Mouse (Mus musculus) forebrain, embryonic 11.5 days (tissue): ENCODE measurements around the gene Tmc3. TPM values are rescaled to one million over a fixed set of nuclear protein-coding genes. Genes with fewer than 3 reads are reported as not detected.

Experiments
- ATAC-seq: fragments of 200-750 bp; cut with Nextera tagmentation; replicated peaks from 2 replicates; pipeline ENCODE4 v1.8.0; 2017; ENCODE audit warnings: moderate TSS enrichment; ENCODE audit not compliant: low FRiP score
- DNase-seq: peaks from one replicate; pipeline ENCODE4 v3.0.0-alpha.2; 2017; ENCODE audit warnings: low spot score
- H3K27ac ChIP-seq: fragments of 300-500 bp; sonication (generic); 2 replicates; pipeline ENCODE4 v1.5.1; 2014; ENCODE audit warnings: low read depth, low read length
- H3K27me3 ChIP-seq: fragments of 300-500 bp; sonication (generic); 2 replicates; pipeline ENCODE4 v1.6.1; 2014; ENCODE audit warnings: mild to moderate bottlenecking, low read length, mixed read lengths; ENCODE audit not compliant: control insufficient read depth, insufficient read depth
- H3K36me3 ChIP-seq: fragments of 300-500 bp; sonication (generic); 2 replicates; pipeline ENCODE4 v1.6.1; 2014; ENCODE audit warnings: mild to moderate bottlenecking, low read length, moderate library complexity, mixed read lengths; ENCODE audit not compliant: control insufficient read depth, insufficient read depth
- H3K4me1 ChIP-seq: fragments of 300-500 bp; sonication (generic); replicated peaks from 2 replicates; pipeline ENCODE4 v1.6.1; 2014; ENCODE audit warnings: low read length, mixed read lengths; ENCODE audit not compliant: control insufficient read depth, insufficient read depth
- H3K4me2 ChIP-seq: fragments of 300-500 bp; sonication (generic); 2 replicates; pipeline ENCODE4 v1.6.1; 2014; ENCODE audit warnings: low read depth, mild to moderate bottlenecking, low read length, moderate library complexity, mixed read lengths; ENCODE audit not compliant: severe bottlenecking
- H3K4me3 ChIP-seq: fragments of 300-500 bp; sonication (generic); 2 replicates; pipeline ENCODE4 v1.5.1; 2014; ENCODE audit warnings: low read depth, low read length
- H3K9ac ChIP-seq: fragments of 300-500 bp; sonication (generic); 2 replicates; pipeline ENCODE4 v1.6.1; 2014; ENCODE audit warnings: low read length
- H3K9me3 ChIP-seq: fragments of 300-500 bp; sonication (generic); 2 replicates; pipeline ENCODE4 v1.6.1; 2016; ENCODE audit warnings: low read length, mixed read lengths; ENCODE audit not compliant: control insufficient read depth
- WGBS: fragments of 180-500 bp; shearing (Covaris S2); extraction: QIAGEN DNeasy Blood & Tissue Kit; methylation state at CpG from one replicate; pipeline ENCODE4 v1.1.7; 2014; 5-methylcytosine and 5-hydroxymethylcytosine counted together
- polyA plus RNA-seq: library from polyadenylated mRNA; unstranded; fragments of >200 nt; fragmentation: Nextera tagmentation; extraction: Ambion mirVana; gene quantifications from 2 replicates; pipeline ENCODE4 v1.2.1, GENCODE M21; 2014

The Tmc3 gene
- polyA plus RNA-seq, 1 experiment from 2014 or later: 0.17 TPM

- H3K9me3 ChIP-seq: no peaks in the 10 kb centered on the region
- H3K4me1 ChIP-seq: no peaks in the 10 kb centered on the region
- H3K36me3 ChIP-seq: no peaks in the 10 kb centered on the region
- no peaks in the 10 kb centered on the region for H3K27me3 ChIP-seq
- no peak overlapping the region; the same call in 1 of the 2 replicates for H3K27ac ChIP-seq
- DNase-seq (no peak), ATAC-seq (no peak)
- no peak overlapping the region for H3K4me3 ChIP-seq
- H3K4me2 ChIP-seq: no peak overlapping the region
- H3K9ac ChIP-seq: no peak overlapping the region
- WGBS: 82% methylated on average over 6 of the region's 6 CpGs
These were observed 78.1 kb downstream of the Tmc3 start for GRCm38 (mm10) chr7:83662711-83663375.

GRCm38 (mm10) chr7:83666087-83666595 is 81.4 kb downstream of the Tmc3 start:
- no peak overlapping the region for H3K4me2 ChIP-seq
- DNase-seq (no peak), ATAC-seq (no peak)
- H3K27ac ChIP-seq: no peak overlapping the region
- no peaks in the 10 kb centered on the region for H3K27me3 ChIP-seq
- H3K9ac ChIP-seq: no peak overlapping the region
- no peaks in the 10 kb centered on the region for H3K36me3 ChIP-seq
- H3K9me3 ChIP-seq: no peaks in the 10 kb centered on the region
- 92% methylated on average over 4 of the region's 4 CpGs for WGBS
- H3K4me1 ChIP-seq: no peaks in the 10 kb centered on the region
- H3K4me3 ChIP-seq: no peak overlapping the region

- ATAC-seq: no peak
These were observed 83.4 kb downstream of the Tmc3 start for GRCm38 (mm10) chr7:83667936-83668645.

GRCm38 (mm10) chr7:83668724-83669123 is 84.0 kb downstream of the Tmc3 start:
- Histone ChIP-seq H3K9ac (no peak overlapping the region), H3K9me3 (no peaks in the 10 kb centered on the region), H3K36me3 (no peaks in the 10 kb centered on the region), H3K4me3 (no peak overlapping the region), H3K4me2 (no peak overlapping the region), H3K27me3 (no peaks in the 10 kb centered on the region), H3K27ac (no peak overlapping the region), H3K4me1 (no peaks in the 10 kb centered on the region)
- DNase-seq: peak; percentile 61
- ATAC-seq: no peak
- 28% methylated on average over 1 of the region's 1 CpGs for WGBS

More at GRCm38 (mm10) chr7:83667936-83668645, 83.4 kb downstream of the Tmc3 start:
- no peak overlapping the region for H3K4me3 ChIP-seq
- WGBS: 87% methylated on average over 5 of the region's 5 CpGs
- H3K27me3 ChIP-seq: no peaks in the 10 kb centered on the region
- no peak overlapping the region for H3K27ac ChIP-seq
- no peaks in the 10 kb centered on the region for H3K4me1 ChIP-seq
- H3K36me3 ChIP-seq: no peaks in the 10 kb centered on the region
- no peak overlapping the region for H3K9ac ChIP-seq
- DNase-seq: no peak
- no peak overlapping the region for H3K4me2 ChIP-seq
- H3K9me3 ChIP-seq: no peaks in the 10 kb centered on the region

- Histone ChIP-seq H3K9me3 (no peaks in the 10 kb centered on the region), H3K27me3 (no peaks in the 10 kb centered on the region), H3K36me3 (no peaks in the 10 kb centered on the region), H3K4me1 (no peaks in the 10 kb centered on the region), H3K4me3 (no peak overlapping the region), H3K4me2 (no peak overlapping the region), H3K9ac (no peak overlapping the region), H3K27ac (no peak overlapping the region)
- DNase-seq (no peak), ATAC-seq (no peak)
- WGBS: 86% methylated on average over 6 of the region's 6 CpGs
These were observed 86.8 kb downstream of the Tmc3 start for GRCm38 (mm10) chr7:83671573-83671972.

Other genes with a start within 250 kb of the Tmc3 start
- gene Stard5, start 47.0 kb downstream of the Tmc3 start, polyA plus RNA-seq: 10.6 and 11.2 TPM in 2 replicates
- gene Il16, start 160.8 kb downstream of the Tmc3 start, polyA plus RNA-seq: 0.77 and 0.99 TPM in 2 replicates
- 0.21 TPM in 1 of 2 replicates, not detected in the other for gene Cfap161, start 210.0 kb downstream of the Tmc3 start, polyA plus RNA-seq